Mouse (Mus musculus) CH12.LX (cell line): Measurements from ENCODE around the gene Sectm1b.
"Not testable (repeated sequence)": the region's sequence is repeated elsewhere in the genome, so short reads cannot be mapped to it uniquely, and the experiment has no call there.

Experiments used
- CHD2 ChIP-seq: IDR thresholded peaks from 2 replicates; pipeline ENCODE4 v1.6.1; 2011; ENCODE audit warnings: low read length, improper control_type of control experiment
- EP300 ChIP-seq: IDR thresholded peaks from 2 replicates; pipeline ENCODE4 v1.6.1; 2011; ENCODE audit warnings: low read length, improper control_type of control experiment
- ETS1 ChIP-seq: conservative IDR thresholded peaks from 2 replicates; pipeline ENCODE4 v1.6.1; 2012; ENCODE audit warnings: low read depth, mild to moderate bottlenecking, inconsistent platforms, low read length, improper control_type of control experiment, moderate library complexity
- MAX ChIP-seq: IDR thresholded peaks from 2 replicates; pipeline ENCODE4 v1.6.1; 2011; ENCODE audit warnings: low read length, improper control_type of control experiment
- USF1 ChIP-seq: IDR thresholded peaks from 2 replicates; pipeline ENCODE4 v1.6.1; 2014; ENCODE audit warnings: low read depth, mild to moderate bottlenecking, inconsistent platforms, low read length, improper control_type of control experiment
- ZC3H11A ChIP-seq: IDR thresholded peaks from 2 replicates; pipeline ENCODE4 v1.6.1; 2012; ENCODE audit warnings: low read depth, mild to moderate bottlenecking, inconsistent platforms, low read length, improper control_type of control experiment
- ZKSCAN1 ChIP-seq: IDR thresholded peaks from 2 replicates; pipeline ENCODE4 v1.6.1; 2012; ENCODE audit warnings: low read depth, inconsistent platforms, low read length, improper control_type of control experiment, borderline replicate concordance

GRCm38 (mm10) chr11:121043025-121043424 is 20.3 kb downstream of the Sectm1b start:
- not testable (repeated sequence) for TF ChIP-seq CHD2, MAX, EP300, ZKSCAN1, USF1, ZC3H11A
- peak; percentile 36; the same call in 1 of the 2 replicates for TF ChIP-seq ETS1
